Mouse (Mus musculus): ENCODE measurements around the gene Frs2. TPM values are rescaled to one million over a fixed set of nuclear protein-coding genes. Genes with fewer than 3 reads are reported as not detected.

Frs2 gene
- polyA plus RNA-seq, 1 experiment from 2014 or later = 11.9 TPM

DNA sequence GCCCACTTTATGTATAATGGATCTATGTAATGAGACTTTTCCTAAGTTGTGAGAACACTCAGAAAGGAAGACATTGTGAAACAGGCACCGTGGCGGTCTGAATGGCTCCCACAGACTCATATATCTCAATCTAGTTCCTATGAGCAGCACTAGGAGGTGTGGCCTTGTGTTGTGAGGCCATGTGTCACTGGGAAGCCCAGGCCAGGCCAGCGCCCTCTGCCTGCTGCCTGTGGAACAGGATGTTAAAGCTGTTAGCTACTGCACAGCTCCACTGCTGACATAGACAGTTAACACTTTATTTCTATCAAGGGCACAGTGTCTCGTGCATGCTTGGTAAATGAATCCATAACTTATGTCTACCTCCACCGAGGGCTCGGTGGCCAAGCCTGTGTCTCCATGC, 70.0 kb downstream of the Frs2 start:
- Histone ChIP-seq H3K4me3 (ENCODE audit: low read depth, low read length) (no peak overlapping the region), H3K9me3 (ENCODE audit: control insufficient read depth, low read length) (no peaks in the 10 kb centered on the region), H3K4me2 (replicated peaks; ENCODE audit: low read depth) (no peak overlapping the region), H3K27ac (replicated peaks) (no peak overlapping the region), H3K27me3 (ENCODE audit: control insufficient read depth, insufficient read depth, low read length) (no peaks in the 10 kb centered on the region), H3K4me1 (replicated peaks; ENCODE audit: control insufficient read depth, insufficient read depth) (no peaks in the 10 kb centered on the region), H3K36me3 (ENCODE audit: control insufficient read depth, insufficient read depth, low read length) (peaks cover 26% of the 10 kb centered on the region), H3K9ac (ENCODE audit: low read length) (no peak overlapping the region)
- ATAC-seq (ENCODE audit: low FRiP score, low TSS enrichment) = peak; percentile 85
- WGBS = 73% methylated on average over 6 of the region's 6 CpGs
- TF ChIP-seq CTCF (IDR thresholded peaks at IDR 0.05; ENCODE audit: low read depth) (peak; percentile 81), EP300 (optimal IDR thresholded peaks at IDR 0.05) (no peak)
- peak; percentile 66 for DNase-seq (ENCODE audit: low spot score)

DNA sequence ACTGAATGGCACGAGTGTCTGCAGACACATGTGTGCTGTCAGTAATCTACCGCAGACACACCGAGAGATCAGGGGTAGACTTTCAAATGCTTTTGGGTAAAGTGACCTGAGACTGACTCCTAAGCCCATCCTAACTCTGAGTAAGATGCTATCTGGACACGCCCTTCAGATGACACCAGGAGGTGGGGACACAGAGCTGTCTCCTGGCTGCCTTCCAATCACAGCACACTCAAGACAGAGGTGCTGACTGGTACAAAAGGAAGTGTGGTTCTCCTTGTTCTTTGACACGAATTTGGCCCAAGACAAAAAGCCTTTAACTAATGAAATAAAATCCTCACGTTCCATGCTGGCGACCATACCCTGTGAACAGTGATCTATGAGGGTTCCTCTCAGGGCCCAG, 75.2 kb downstream of the Frs2 start:
- 84% methylated on average over 7 of the region's 7 CpGs for WGBS
- Histone ChIP-seq H3K9ac (ENCODE audit: low read length) (no peak overlapping the region), H3K4me2 (replicated peaks; ENCODE audit: low read depth) (no peak overlapping the region), H3K4me3 (ENCODE audit: low read depth, low read length) (no peak overlapping the region), H3K4me1 (replicated peaks; ENCODE audit: control insufficient read depth, insufficient read depth) (no peaks in the 10 kb centered on the region), H3K27me3 (ENCODE audit: control insufficient read depth, insufficient read depth, low read length) (no peaks in the 10 kb centered on the region), H3K36me3 (ENCODE audit: control insufficient read depth, insufficient read depth, low read length) (peaks cover 16% of the 10 kb centered on the region), H3K27ac (replicated peaks) (no peak overlapping the region), H3K9me3 (ENCODE audit: control insufficient read depth, low read length) (no peaks in the 10 kb centered on the region)
- ATAC-seq (ENCODE audit: low FRiP score, low TSS enrichment) (no peak), DNase-seq (ENCODE audit: low spot score) (no peak)
- TF ChIP-seq CTCF (IDR thresholded peaks at IDR 0.05; ENCODE audit: low read depth) = no peak
- no peak for TF ChIP-seq EP300 (optimal IDR thresholded peaks at IDR 0.05)

DNA sequence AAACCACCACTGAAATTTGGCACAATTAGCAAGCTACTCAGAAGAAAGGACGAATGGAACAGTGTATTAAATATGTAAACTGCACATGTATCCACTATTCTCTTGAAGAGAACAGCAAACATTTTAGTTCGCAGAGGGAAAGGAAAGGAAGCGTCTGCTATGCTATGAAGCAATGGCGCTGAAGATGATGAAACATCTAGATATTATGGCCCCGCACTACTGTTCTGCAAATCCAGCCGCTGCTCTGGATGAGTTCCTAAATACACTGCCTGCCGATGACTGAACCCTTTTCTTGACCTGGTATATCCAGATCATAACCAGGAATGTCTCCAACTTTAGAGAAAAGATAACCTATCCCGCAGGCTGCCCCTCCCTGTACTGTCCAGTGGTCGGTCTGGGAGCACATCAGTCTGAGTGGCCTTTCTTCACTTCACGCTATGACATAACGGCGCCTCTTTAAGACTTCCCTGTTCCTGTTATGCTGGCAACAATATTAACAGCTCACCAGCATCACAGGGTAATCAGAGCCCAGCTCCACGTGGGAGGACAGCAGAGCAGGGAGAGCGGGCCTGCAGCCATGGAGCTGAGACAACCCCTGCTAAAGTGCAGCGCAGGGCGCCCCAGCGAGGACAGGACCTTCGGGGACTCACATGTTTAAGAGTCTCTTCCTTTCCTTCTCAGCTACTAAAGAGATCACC, 76.0 kb downstream of the Frs2 start:
- H3K9me3 ChIP-seq (ENCODE audit: control insufficient read depth, low read length) = no peaks in the 10 kb centered on the region
- no peak for ATAC-seq (ENCODE audit: low FRiP score, low TSS enrichment)
- 88% methylated on average over 18 of the region's 18 CpGs for WGBS
- no peaks in the 10 kb centered on the region for H3K4me1 ChIP-seq (replicated peaks; ENCODE audit: control insufficient read depth, insufficient read depth)
- no peak overlapping the region for H3K27ac ChIP-seq (replicated peaks)
- H3K9ac ChIP-seq (ENCODE audit: low read length) = no peak overlapping the region
- TF ChIP-seq EP300 (optimal IDR thresholded peaks at IDR 0.05) (no peak), CTCF (IDR thresholded peaks at IDR 0.05; ENCODE audit: low read depth) (no peak)
- H3K36me3 ChIP-seq (ENCODE audit: control insufficient read depth, insufficient read depth, low read length) = peaks cover 16% of the 10 kb centered on the region
- no peak overlapping the region for H3K4me3 ChIP-seq (ENCODE audit: low read depth, low read length)
- no peak overlapping the region for H3K4me2 ChIP-seq (replicated peaks; ENCODE audit: low read depth)
- H3K27me3 ChIP-seq (ENCODE audit: control insufficient read depth, insufficient read depth, low read length) = no peaks in the 10 kb centered on the region
- DNase-seq (ENCODE audit: low spot score) = no peak

DNA sequence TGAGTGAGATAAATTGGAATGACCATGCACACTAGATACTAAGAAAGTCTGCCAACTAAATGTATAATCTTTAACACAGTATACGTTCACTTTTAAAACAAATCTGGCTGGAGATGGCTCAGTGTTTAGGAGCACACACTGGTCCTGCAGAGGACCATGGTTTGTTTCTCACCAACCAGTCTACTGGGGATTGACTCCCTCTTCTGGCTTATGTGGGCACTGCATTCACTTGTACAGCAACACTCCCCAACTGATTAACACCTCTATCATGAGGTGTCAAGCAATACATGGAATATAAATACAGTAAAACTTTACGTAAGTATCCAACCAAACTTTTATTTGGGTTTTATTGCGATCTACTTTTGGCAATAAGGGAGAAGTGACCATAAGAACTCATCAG, 79.2 kb downstream of the Frs2 start:
- ATAC-seq (ENCODE audit: low FRiP score, low TSS enrichment) (no peak), DNase-seq (ENCODE audit: low spot score) (no peak)
- Histone ChIP-seq H3K36me3 (ENCODE audit: control insufficient read depth, insufficient read depth, low read length) (peaks cover 4% of the 10 kb centered on the region), H3K4me1 (replicated peaks; ENCODE audit: control insufficient read depth, insufficient read depth) (no peaks in the 10 kb centered on the region), H3K4me2 (replicated peaks; ENCODE audit: low read depth) (no peak overlapping the region), H3K4me3 (ENCODE audit: low read depth, low read length) (no peak overlapping the region), H3K27me3 (ENCODE audit: control insufficient read depth, insufficient read depth, low read length) (no peaks in the 10 kb centered on the region), H3K9ac (ENCODE audit: low read length) (no peak overlapping the region), H3K27ac (replicated peaks) (no peak overlapping the region), H3K9me3 (ENCODE audit: control insufficient read depth, low read length) (no peaks in the 10 kb centered on the region)
- TF ChIP-seq CTCF (IDR thresholded peaks at IDR 0.05; ENCODE audit: low read depth) = peak; percentile 44
- TF ChIP-seq EP300 (optimal IDR thresholded peaks at IDR 0.05) = no peak
- WGBS = 88% methylated on average over 3 of the region's 3 CpGs

DNA sequence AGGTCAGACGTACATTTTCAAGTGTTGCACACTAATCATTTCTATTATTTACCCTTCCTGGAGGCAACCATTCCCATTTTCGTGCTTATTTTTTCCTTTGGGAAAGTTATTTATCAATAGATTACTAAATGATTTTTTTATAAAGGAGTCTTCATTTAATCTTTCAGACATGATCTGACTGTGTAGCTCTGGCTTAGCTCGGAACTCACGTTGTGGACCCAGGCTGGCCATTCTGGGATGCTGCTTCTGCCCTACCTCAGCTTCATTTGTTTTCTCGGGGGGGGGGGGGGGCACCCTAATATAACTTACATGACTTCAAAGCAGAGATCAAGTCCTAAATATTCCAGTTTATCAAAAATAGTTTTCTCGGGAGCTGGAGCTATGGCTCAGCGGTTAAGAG, 84.3 kb downstream of the Frs2 start:
- Histone ChIP-seq H3K9me3 (ENCODE audit: control insufficient read depth, low read length) (no peaks in the 10 kb centered on the region), H3K4me2 (replicated peaks; ENCODE audit: low read depth) (peak overlapping the region; percentile 55), H3K4me3 (ENCODE audit: low read depth, low read length) (peak overlapping the region; percentile 98), H3K27me3 (ENCODE audit: control insufficient read depth, insufficient read depth, low read length) (no peaks in the 10 kb centered on the region), H3K4me1 (replicated peaks; ENCODE audit: control insufficient read depth, insufficient read depth) (no peaks in the 10 kb centered on the region), H3K9ac (ENCODE audit: low read length) (peak overlapping the region; percentile 35; the same call in 1 of the 2 replicates), H3K36me3 (ENCODE audit: control insufficient read depth, insufficient read depth, low read length) (peaks cover 17% of the 10 kb centered on the region), H3K27ac (replicated peaks) (peak overlapping the region; percentile 45; the same call in 1 of the 2 replicates)
- TF ChIP-seq CTCF (IDR thresholded peaks at IDR 0.05; ENCODE audit: low read depth) (no peak), EP300 (optimal IDR thresholded peaks at IDR 0.05) (no peak)
- ATAC-seq (ENCODE audit: low FRiP score, low TSS enrichment) (0 out of 2 replicates have a peak, but pooled peaks have one; percentile 17), DNase-seq (ENCODE audit: low spot score) (no peak)
- 7% methylated on average over 7 of the region's 7 CpGs for WGBS

DNA sequence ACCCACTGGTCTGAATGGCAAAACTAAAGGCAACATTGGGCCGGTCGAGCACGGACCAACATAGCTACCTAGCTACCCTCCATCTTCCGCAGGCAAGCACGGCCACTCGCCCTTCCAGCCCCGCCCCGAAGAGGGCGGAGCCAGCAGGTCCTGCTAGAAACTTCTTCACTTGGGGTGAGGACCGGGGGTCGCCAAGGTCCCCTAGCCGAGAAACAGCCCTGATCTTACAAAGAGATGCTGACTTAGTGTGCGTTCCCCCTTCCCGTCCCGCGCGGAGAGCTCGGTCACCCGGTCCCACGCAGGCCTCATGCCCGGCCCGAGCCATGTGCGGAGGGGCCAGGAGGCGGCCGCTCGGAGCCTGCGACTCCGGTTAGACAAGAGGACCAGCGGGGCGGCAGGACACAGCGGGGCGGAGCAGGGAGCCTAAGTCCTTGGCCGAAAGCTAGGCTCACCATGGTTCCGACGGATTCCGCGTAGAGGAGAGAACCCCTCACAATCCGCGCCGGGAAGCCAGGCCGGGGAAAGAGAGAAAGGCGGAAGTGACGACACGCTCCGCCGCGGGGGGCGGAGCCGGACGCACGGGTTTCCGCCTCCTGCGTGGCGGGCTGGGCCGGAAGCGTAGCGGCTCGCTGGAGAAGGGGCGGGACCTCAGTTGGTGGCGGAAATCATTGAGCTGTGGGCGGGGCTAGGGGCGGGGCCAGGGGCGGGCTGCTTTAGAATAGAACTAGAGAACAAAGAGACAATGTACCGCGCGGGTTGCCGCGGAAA, 84.9 kb downstream of the Frs2 start, which contains the start of gene Cct2:
Cct2 (minus strand) TSS at position 561 of the 768 bp plus-strand sequence.
- H3K9me3 ChIP-seq (ENCODE audit: control insufficient read depth, low read length) = no peaks in the 10 kb centered on the region
- no peaks in the 10 kb centered on the region for H3K4me1 ChIP-seq (replicated peaks; ENCODE audit: control insufficient read depth, insufficient read depth)
- ATAC-seq (ENCODE audit: low FRiP score, low TSS enrichment) = peak; percentile 96
- peak within 1 kb of the TSS; percentile 65 for H3K4me2 ChIP-seq (replicated peaks; ENCODE audit: low read depth)
- H3K9ac ChIP-seq (ENCODE audit: low read length) = peak within 1 kb of the TSS; percentile 91
- H3K27me3 ChIP-seq (ENCODE audit: control insufficient read depth, insufficient read depth, low read length) = no peaks in the 10 kb centered on the region
- peak within 1 kb of the TSS; percentile 98 for H3K4me3 ChIP-seq (ENCODE audit: low read depth, low read length)
- under 1% methylated on average over 67 of the region's 68 CpGs for WGBS
- TF ChIP-seq EP300 (optimal IDR thresholded peaks at IDR 0.05) (no peak), CTCF (IDR thresholded peaks at IDR 0.05; ENCODE audit: low read depth) (no peak)
- H3K36me3 ChIP-seq (ENCODE audit: control insufficient read depth, insufficient read depth, low read length) = peaks cover 21% of the 10 kb centered on the region
- peak; percentile 99 for DNase-seq (ENCODE audit: low spot score)
- H3K27ac ChIP-seq (replicated peaks) = peak within 1 kb of the TSS; percentile 90
